Mouse (Mus musculus) induced T-regulatory cell, adult 2 months (primary cell): ENCODE measurements around the gene Zbtb25.

Experiments
- DNase-seq: peaks from one replicate; pipeline ENCODE4 v3.0.0-alpha.2; 2012; ENCODE audit warnings: low read depth

The Zbtb25 gene

GRCm38 (mm10) chr12:76376649-76377048 is 7.2 kb upstream of the Zbtb25 start:
- peak; percentile 88 for DNase-seq

GRCm38 (mm10) chr12:76375506-76375905 is 6.1 kb upstream of the Zbtb25 start:
- DNase-seq = peak; percentile 86

DNA sequence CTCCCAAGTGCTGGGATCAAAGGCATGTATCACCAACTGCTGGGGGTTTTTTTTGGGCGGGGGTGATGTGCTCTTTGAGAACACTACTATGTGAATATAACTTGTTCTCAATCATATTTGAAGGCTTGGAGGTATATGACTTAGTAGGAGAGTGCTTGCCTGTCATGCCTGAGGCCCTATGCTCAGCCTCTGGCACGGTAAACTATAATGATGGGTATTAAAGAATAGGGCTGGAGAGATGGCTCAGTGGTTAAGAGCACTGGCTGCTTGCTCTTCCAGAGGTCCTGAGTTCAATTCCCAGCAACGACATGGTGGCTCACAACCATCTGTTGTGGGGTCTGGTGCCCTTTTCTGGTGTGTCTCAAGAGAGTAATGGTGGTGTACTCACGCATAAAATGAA is 5.5 kb upstream of the Zbtb25 start:
- DNase-seq = peak; percentile 28

GRCm38 (mm10) chr12:76373991-76374390 is 4.6 kb upstream of the Zbtb25 start:
- DNase-seq = peak; percentile 85

GRCm38 (mm10) chr12:76372881-76373818 is 3.7 kb upstream of the Zbtb25 start:
- peak; percentile 84 for DNase-seq

DNA sequence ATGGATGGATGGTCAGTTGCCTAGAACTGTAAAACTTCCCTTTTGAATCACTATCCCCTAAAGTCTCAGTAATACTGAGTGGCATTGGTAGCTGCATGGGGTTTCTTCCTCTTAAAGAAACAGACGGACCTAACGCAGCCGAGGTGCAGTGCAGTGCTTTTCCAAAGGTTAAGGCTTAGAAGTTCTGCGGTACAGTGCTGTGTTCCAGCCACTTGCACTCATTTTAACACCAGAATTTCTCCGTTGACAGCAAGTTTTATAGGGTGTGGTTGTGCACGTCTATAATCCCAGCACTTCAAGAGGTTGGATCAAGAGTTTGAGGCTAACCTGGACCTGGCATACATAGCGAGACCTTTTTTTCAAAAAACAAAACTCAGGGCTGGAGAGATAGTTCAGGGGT is 2.6 kb upstream of the Zbtb25 start:
- DNase-seq = peak; percentile 58

DNA sequence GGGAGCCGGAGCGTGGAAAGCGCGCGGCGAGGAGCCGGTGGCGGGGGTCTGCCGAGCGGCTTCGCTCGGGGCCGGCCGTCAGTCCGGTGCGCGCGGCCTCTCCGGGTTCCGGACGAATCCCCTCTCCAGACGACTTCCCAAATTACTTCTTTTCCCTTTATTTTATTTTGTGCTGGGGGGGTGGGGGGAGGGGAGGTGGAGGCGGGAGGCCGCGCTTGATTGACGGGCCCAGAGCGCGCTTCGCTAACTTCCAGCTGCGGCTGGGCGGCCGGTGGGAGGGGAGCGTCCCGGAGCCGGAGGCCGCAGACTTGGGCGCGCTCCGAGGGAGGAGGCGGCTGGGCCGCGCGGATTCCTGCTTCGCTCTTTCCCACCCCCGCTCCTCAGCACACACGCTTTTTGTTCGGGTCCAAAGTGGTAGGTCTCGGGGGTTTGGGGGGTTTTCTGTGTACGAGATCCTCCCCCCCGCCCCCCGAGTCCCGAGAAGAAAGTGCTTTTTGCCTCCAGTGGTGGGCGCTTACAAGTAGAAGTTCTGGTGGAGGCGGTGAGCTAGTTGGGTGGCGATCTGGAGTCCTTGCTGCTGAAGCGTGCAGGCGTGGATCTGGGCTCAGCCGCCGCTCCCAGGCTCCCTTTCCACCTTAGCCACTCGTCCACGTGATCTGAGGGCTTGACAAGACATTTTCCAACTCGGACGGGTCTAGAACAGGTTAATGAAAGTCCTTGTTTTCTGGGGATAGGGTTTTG is 1.6 kb upstream of the Zbtb25 start:
- DNase-seq = peak; percentile 83

- DNase-seq = peak; percentile 86
Observed at GRCm38 (mm10) chr12:76369978-76370830, 802 bp upstream of the Zbtb25 start, which contains the start of gene Zbtb1. TSS of gene Zbtb1 (plus strand) at chr12:76370266.

DNA sequence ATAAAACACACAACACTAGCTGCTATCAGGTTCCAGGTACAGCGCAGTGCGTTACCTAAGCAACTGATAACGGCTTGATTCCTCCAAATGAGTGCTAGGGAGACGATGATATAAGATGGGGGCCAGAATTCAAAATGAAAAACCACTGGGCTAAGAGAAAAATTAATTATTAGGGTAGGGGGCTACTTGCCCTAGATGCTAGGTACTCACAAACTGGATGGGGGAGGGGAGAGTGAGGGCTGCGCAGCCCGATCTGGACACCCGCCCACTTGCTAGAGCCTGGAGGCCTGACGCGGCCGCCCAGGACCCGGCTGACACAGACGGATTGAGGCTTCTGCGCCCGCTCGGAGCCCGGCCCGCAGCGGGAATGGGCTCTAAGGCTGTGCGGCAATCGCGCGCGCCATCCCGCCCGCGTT is 604 bp downstream of the Zbtb25 start:
- no peak for DNase-seq

DNA sequence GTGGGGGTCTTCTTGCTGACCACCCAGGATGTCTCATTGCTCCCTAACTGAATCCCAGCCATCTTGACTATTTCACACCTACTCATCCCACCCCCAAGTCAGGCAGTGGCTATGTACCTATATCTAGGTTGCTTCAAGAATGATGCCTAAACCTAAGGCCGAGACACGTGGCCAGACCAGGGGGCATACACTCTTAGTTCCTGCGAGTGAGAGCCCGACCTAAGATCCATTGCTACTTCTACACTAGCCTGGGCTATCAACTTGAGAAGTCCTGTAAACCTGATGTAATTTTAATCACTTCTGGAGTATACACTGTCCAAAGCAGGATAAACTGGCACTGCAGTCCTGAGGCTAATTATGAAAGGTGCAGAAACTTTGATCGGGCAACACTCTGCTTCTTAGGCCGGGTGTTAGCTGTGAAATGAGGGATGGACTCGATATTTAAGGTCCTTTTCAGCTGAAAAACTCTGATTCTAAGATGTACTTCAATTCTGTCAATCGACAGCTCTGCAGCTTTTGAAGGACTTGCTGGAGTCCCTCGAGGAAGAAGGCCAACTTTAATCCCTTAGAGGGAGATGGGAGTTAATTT is 1.1 kb downstream of the Zbtb25 start:
- DNase-seq = peak; percentile 71

- peak; percentile 80 for DNase-seq
Observed at GRCm38 (mm10) chr12:76367096-76367995, 2.1 kb downstream of the Zbtb25 start.

- DNase-seq = peak; percentile 67
Observed at GRCm38 (mm10) chr12:76366276-76366675, 3.1 kb downstream of the Zbtb25 start.

DNA sequence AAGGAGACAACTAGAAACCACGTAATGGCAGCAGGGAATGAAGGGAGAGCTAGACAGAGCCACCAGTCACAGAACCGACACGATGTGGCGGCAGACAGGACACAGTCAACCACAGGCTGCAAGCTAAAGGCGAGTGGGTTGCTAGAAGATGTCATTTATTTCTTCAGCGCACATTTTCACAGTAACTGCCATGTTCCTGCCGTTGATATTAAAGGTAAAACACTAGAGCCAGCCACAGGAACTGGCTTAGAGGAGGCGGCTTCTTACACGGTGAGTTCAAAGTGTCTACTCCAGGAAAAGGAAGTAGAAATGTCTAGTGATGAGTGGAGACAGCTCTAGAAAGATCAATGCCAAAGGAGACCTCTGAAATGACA is 7.1 kb downstream of the Zbtb25 start:
- DNase-seq = peak; percentile 86

- DNase-seq = peak; percentile 84
Observed at GRCm38 (mm10) chr12:76361405-76362302, 7.7 kb downstream of the Zbtb25 start.

DNA sequence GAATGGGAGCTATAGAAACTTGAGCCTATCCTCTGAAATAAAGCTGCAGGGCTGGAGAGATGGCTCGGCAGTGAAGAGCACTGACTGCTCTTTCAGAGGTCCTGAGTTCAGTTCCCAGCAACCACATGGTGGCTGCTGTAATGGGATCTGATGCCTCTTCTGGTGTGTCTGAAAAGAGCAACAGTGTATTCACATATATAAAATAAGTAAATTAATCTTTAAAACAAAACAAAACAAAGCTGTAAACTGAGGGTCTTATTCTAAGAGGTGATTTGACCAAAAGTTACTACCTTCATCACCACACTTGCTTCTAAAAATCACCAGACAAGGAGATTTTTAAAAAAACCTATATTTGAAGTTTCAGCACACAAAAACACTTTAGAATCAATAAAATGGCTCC is 8.5 kb downstream of the Zbtb25 start:
- no peak for DNase-seq

DNA sequence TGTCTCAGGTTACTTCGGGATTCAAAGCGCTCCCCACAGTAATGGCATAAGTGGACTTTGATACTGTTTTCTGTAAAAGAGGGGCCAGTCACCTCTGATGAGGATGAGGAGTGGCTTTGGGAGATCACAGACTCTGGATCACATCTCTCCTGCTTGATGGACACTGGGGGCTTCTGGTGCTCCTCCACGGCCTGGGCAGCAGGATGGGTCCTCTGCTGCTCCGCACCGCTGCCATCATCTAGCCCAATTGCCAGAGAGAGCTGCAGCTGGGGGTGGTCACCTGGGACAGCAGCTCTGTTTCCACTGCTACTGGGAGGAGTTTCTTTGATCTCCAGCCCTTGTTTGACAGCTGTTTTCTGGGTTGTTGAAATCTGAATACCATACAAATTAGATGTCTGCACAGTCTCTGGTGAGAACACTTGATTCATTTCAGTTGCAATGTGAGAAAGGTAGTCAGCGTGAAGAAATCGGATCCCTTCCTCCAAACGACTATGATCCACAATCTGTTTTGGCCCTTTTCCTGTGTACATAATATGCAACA is 19.7 kb downstream of the Zbtb25 start:
- DNase-seq = no peak

DNA sequence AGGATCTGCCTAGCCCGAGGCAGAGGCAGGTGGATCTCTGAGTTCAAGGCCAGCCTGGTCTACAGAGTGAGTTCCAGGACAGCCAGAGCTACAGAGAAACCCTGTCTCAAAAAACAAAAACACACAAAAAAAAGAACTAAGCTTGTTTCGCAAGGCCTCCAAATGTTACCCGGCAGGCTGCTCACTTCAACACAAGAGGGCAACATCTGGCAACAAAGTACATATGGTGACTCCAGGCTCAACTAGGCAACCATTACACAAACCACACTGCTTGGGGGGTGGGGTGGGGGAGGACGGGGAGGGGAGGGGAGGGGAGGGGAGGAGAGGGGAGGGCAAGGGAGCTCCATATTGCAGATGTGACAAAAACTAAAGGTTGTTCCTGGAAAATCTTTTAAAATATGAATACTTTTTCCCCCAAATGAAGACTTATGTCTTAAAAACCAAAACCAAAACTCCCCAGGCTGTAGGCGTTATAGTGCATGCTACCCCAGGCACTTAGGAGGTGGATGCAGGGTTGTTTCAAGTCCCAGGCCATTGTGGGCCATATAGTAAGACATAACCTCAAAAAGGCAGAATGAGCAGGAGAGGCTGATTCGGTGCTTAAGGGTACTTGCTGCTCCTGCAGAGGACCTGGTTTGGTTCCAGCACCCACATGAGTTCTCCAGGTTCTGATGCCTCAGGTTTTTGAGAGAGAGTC is 23.5 kb downstream of the Zbtb25 start:
- DNase-seq = peak; percentile 80

DNA sequence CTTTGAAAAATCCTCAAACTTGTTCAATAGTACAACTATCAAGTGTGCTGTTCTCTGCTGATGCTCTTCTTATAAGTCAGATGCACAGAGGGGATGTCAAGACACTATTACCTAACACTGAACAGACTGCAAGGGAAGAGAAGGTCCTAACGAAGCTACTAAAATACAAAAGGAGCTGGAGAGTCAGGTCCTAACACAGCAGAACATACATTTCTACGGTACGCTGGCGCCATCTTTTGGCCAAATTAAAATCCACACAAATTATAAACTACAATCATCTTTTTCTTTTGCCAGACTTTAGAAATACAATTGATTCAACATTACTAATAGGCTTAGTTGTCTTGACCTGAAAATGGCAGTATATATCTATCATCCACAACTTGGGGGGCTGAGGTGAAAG is 28.3 kb downstream of the Zbtb25 start:
- DNase-seq = peak; percentile 87
